Mouse (Mus musculus): ENCODE data around the gene Olfr1014. TPM values are rescaled to one million over a fixed set of nuclear protein-coding genes. Genes with fewer than 3 reads are reported as not detected.

Olfr1014 gene
- total RNA-seq (2021): not detected
- long read RNA-seq, experiment 1: 0 reads
- long read RNA-seq, experiment 2: 0 reads

DNA sequence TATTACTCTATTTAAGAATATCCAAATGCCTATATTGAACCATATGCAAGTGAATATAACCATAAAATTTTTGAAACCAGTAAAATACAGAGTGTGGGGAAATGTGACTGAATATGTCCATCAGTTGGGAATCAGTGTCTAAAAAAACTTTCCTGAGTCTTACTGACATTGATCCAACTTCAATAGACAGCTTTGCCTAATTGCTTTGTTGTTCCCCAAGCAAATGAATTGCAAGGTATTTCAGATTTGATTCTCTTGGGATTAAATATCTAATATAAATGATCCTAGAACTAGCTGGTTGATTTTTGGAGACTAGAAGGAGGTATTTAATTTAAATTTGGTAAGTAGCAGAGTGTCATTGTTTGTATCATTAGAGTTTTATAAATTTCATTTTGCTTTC lies at the start of gene Olfr1014:
TSS of gene Olfr1014 (plus strand) at position 301 of the 400 bp plus-strand sequence.
- no peak for DNase-seq (ENCODE audit: low spot score)

DNA sequence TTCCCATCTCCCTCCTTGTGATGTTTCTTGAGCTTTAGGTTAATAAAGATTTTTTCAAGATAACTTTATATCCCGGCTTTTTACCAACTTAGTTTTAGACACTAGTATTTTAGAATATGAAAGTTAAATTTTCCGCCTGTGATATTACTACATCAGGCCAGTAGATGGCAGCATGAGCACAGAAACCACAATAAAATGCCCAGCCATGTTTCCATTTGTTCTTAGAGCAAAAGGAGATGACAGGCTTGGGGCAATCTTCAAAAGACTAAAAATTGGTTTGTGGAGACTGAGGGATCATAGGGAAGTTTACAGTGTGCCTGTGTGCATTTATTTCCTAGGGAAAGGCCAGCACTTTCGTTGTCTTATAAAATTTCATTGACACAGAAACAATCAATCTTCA lies 46.7 kb upstream of the Olfr1014 start:
- no peak for DNase-seq (ENCODE audit: low spot score)

DNA sequence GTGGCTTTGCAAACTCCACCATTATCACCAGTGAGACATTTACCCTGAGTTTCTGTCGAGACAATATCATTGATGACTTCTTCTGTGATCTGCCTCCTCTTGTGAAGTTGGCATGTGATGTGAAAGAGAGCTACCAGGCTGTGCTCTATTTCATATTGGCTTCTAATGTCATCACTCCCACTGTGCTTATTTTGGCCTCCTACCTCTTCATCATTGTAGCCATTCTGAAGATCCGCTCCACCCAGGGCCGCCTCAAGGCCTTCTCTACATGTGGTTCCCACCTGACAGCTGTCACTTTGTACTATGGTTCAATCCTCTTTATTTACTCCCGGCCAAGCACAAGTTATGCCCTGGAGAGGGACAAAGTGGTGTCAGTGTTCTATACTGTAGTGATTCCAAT lies 18.7 kb upstream of the Olfr1014 start:
- DNase-seq (ENCODE audit: low spot score): no peak

DNA sequence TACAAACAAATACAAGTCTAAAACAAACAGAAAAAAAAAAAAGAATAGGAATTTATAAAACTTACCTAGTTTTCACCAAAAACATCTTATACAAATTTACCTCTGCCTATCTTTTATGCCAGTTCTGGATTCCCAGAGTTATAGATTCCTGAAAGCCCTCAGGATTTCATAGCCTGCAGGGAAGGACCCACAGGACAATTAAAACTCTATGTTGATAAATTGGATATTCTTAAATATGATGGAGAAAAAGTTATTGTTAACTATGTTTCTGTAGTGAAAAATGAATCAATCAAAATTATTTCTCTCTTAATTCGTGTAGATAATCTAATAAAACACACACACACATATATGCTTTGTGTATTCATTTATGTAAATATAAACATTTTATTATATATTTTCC lies 9.8 kb upstream of the Olfr1014 start, which contains the start of gene Olfr1012:
TSS of gene Olfr1012 (minus strand) at position 101 of the 400 bp plus-strand sequence.
- DNase-seq (ENCODE audit: low spot score): no peak

DNA sequence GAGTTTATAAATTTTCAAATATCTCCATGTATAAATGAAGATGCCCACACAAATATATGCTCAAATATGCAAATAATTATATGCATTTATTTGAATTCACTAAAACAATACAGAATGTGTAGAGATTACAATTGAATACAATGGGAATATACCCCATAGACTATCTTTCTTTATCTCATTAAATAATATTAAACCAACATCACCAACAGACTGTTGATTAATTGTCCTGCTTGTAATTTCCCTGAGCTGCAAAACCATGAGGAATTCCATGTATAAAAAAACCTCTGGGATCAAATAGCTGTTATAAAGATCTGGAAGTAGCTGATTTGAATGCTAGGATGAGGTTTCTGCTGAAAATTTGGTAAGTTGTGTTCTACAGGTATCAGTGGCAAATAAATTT lies 5.7 kb upstream of the Olfr1014 start, which contains the start of gene Olfr1013:
TSS of gene Olfr1013 (plus strand) at position 301 of the 400 bp plus-strand sequence.
- DNase-seq (ENCODE audit: low spot score): no peak

- no peak for DNase-seq (ENCODE audit: low spot score)
These were observed 9.2 kb downstream of the Olfr1014 start, which contains the start of gene Olfr1015 for GRCm38 (mm10) chr2:85781717-85782116. TSS of gene Olfr1015 (plus strand) at chr2:85782017.

GRCm38 (mm10) chr2:85792331-85792730 lies 19.8 kb downstream of the Olfr1014 start:
- DNase-seq (ENCODE audit: low spot score): no peak

- DNase-seq (ENCODE audit: low spot score): no peak
These were observed 29.9 kb downstream of the Olfr1014 start, which contains the start of gene Olfr1016 for GRCm38 (mm10) chr2:85802444-85802843. TSS of gene Olfr1016 (minus strand) at chr2:85802544.

- no peak for DNase-seq (ENCODE audit: low spot score)
These were observed 32.0 kb downstream of the Olfr1014 start for GRCm38 (mm10) chr2:85804501-85804900.

- DNase-seq (ENCODE audit: low spot score): no peak
These were observed 45.7 kb downstream of the Olfr1014 start, which contains the start of gene Olfr1018 for GRCm38 (mm10) chr2:85818179-85818578. TSS of gene Olfr1018 (plus strand) at chr2:85818479.

Other genes with a start within 250 kb of the Olfr1014 start
- gene Olfr996, start 193.5 kb upstream of the Olfr1014 start, total RNA-seq (2021): not detected
- gene Olfr998, start 183.8 kb upstream of the Olfr1014 start, total RNA-seq (2021): not detected
- gene Olfr1000, start 160.8 kb upstream of the Olfr1014 start, total RNA-seq (2021): not detected
- gene Olfr1002, start 122.0 kb upstream of the Olfr1014 start, total RNA-seq (2021): not detected
- gene Olfr154, start 108.3 kb upstream of the Olfr1014 start, total RNA-seq (2021): not detected
- not detected for gene Olfr1006, start 93.9 kb upstream of the Olfr1014 start, total RNA-seq (2021)
- gene Olfr1008, start 83.3 kb upstream of the Olfr1014 start, total RNA-seq (2021): not detected
- gene Olfr1009, start 57.3 kb upstream of the Olfr1014 start, total RNA-seq (2021): not detected
- gene Olfr1012, start 9.9 kb upstream of the Olfr1014 start, total RNA-seq (2021): not detected
- not detected for gene Olfr1013, start 5.6 kb upstream of the Olfr1014 start, total RNA-seq (2021)
- not detected for gene Olfr1015, start 9.3 kb downstream of the Olfr1014 start, total RNA-seq (2021)
- gene Olfr1016, start 29.8 kb downstream of the Olfr1014 start, total RNA-seq (2021): not detected
- not detected for gene Olfr1018, start 45.8 kb downstream of the Olfr1014 start, total RNA-seq (2021)
- not detected for gene Olfr1019, start 72.8 kb downstream of the Olfr1014 start, total RNA-seq (2021)
- gene Olfr1020, start 74.3 kb downstream of the Olfr1014 start, total RNA-seq (2021): not detected
- gene Olfr1022, start 95.9 kb downstream of the Olfr1014 start, total RNA-seq (2021): not detected
- not detected for gene Olfr1023, start 112.9 kb downstream of the Olfr1014 start, total RNA-seq (2021)
- not detected for gene Olfr1024, start 132.3 kb downstream of the Olfr1014 start, total RNA-seq (2021)
- gene Olfr1025-ps1, start 142.5 kb downstream of the Olfr1014 start, total RNA-seq (2021): not detected
- not detected for gene Olfr1026, start 148.8 kb downstream of the Olfr1014 start, total RNA-seq (2021)
- gene Olfr1028, start 177.7 kb downstream of the Olfr1014 start, total RNA-seq (2021): not detected
- gene Olfr1029, start 201.2 kb downstream of the Olfr1014 start, total RNA-seq (2021): not detected
- not detected for gene Olfr1030, start 206.6 kb downstream of the Olfr1014 start, total RNA-seq (2021)
- gene Olfr1031, start 217.6 kb downstream of the Olfr1014 start, total RNA-seq (2021): not detected
- not detected for gene Olfr1032, start 232.8 kb downstream of the Olfr1014 start, total RNA-seq (2021)
- gene Olfr1033, start 247.9 kb downstream of the Olfr1014 start, total RNA-seq (2021): under 1 TPM in 1 of 2 experiments, not detected in 1; 1.00 TPM